Mouse (Mus musculus) bone marrow macrophage, adult 2 months (primary cell): ENCODE data around the gene Herc1.

Experiments
- CTCF ChIP-seq: IDR thresholded peaks from 2 replicates; pipeline ENCODE4 v1.5.1; 2012; ENCODE audit warnings: low read depth, mild to moderate bottlenecking, low read length, moderate library complexity
- POLR2A ChIP-seq: IDR thresholded peaks from 2 replicates; pipeline ENCODE4 v1.6.1; 2012; ENCODE audit warnings: mild to moderate bottlenecking, low read depth, low read length, borderline replicate concordance

DNA sequence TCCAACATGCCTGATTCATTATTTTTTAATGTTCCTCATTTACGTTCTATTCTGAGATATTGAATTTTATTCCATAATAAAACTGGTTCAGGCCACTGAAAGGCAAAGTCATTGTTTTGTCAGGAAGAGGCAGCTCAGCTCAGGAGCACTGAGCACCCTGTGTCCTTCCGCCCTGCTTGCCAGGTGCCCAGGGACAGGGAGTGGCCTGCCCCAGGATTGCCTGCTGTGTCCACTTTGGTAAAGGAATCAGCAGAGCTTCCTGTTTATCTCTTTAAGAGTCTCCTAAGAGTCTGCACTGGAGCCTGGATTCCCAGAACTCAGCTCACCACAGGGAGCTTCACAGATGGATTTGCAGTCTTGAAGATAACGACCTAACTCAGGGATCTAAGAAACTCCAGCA is 38.8 kb upstream of the Herc1 start:
- TF ChIP-seq POLR2A = no peak
- TF ChIP-seq CTCF = no peak
